Mouse (Mus musculus) testis, postnatal 10 days (tissue): ENCODE data around the gene Ino80.

Experiments used
- DNase-seq: peaks from one replicate; pipeline ENCODE4 v3.0.0; 2021; ENCODE audit warnings: low spot score

Ino80 gene

DNA sequence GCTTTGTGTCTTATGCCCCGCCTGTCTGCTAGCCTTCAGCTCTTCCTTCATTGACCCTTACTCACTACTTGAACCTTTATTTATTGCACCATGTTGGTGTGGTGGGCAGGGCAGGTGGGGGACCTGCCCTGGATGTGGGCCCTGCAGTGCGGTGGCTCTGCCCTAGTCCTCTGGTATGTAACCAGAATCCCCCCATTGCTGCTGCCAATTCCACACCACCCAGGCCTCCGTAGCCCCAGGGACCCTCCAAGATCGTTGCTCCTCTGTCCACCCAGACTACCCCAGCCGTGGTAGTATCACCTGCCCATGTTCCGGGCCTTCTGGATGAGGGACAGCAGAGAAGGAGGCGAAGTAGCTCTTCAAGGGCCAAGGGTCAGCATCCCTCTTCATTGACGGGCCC lies 123.8 kb downstream of the Ino80 start:
- DNase-seq: no peak

DNA sequence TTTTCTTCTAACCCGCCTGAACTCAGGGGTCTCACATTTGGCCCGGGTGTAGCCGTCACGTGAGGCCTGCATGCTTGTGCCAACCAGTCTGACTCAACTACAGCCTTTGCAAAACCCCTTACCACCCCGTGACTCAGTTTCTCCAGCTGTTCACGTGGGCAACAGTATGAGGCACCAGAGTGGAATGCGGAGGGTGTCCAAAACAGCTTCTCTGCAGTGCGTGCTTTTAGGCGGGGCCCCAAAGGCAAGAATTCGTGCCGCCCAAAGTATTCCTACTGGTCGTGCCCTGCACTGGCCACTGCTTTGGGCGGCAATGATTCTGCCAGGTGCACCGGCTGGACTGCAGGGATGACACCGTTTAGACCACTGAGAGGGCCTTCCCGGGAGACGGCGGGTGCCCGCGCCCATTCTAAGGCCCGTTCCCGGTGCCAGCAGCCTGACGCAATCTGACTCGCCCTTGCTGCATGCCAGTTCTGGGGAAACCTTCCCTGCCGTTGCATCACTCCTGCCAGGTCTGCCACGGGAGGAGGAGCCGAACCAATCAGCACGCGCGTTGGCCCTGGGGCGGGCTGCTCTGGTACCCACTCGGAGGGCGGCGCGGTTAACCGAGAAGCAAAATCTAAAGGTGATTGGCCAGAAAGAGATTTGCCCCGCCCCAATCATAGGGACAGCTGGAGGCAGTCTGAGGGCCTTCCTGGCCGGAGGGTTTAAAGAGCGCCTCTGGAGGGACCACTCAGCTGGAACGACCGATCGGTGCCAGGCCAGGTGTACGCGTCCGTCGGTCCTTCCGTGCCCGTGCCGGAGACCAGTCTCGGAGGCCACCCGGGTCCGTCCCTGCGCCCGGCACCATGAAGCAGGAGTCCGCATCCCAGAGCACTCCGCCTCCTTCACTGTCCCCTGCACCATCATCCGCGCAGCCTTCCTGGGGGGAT lies 126.7 kb downstream of the Ino80 start, which contains the start of gene Chac1:
Gene Chac1, plus strand, starts transcription at position 675 of the 932 bp plus-strand sequence.
- DNase-seq: peak; percentile 84

DNA sequence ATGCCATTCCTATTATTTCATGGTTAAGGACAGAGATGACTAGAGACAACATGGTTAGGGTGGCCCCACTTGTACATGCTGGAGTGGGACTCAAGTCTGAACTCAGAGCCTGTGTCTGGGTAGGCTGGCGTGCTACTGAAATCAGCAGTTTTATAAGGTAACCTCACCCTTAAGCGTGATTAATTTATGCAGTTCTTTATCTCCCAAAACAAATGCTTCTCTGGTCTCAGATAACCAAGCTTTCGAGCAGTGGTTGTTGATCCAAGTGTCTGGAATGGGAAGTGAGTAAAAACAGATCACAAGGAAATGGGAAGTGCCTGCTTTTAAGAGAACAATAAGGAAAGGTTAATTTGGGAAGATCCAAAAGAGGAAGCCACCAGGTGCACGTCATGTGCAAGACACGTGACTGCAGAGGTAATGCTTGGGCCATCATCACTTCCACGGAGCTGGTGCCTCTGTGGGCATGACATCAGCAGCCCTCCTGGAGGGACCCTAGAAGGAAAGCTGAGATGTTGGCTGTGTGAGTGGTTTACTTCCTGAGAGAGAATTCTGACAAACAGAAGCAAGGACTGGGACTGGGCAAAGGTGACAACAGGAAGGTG lies 132.8 kb downstream of the Ino80 start:
- no peak for DNase-seq

DNA sequence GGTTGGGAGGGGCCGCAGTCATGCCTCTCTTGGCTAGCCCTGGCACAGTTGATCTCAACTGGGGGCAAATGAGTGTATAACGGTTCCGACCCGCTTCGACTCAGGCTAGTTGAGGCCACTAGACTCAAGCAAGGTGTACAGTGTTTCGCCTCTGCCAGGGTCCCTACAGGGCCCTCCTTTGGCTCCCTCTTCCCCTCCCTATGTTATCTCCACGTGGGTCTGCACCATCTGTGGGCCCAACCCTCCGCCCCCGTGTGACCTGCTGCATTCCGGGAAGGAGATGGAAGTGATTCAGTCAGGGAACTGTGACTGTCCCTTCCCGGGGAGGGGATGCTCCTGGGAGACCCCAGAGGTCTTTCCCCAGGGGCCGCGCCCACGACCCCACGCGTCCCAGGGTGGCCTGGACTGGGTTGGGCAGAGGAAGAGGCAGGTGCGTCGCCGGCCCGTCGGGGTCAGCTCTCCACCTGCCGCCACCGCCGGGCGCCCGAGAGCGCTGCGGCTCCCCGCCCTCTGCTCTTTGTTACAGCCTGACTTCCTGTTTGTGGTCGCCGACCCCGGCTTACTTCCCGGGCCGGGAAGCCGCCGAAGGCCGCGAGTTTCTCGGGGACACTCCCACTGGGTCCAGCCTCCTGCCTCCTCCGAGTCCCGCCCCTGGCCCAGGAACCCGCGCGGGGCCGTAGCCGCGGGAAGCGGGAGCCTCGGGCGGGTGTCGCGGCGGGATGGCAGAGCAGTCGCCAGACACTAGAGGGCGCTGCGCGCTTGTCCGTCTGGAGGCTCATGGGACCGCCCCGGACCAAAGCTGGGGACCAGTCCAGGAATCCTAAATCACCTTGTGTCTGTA lies 139.8 kb downstream of the Ino80 start:
- DNase-seq: peak; percentile 94

DNA sequence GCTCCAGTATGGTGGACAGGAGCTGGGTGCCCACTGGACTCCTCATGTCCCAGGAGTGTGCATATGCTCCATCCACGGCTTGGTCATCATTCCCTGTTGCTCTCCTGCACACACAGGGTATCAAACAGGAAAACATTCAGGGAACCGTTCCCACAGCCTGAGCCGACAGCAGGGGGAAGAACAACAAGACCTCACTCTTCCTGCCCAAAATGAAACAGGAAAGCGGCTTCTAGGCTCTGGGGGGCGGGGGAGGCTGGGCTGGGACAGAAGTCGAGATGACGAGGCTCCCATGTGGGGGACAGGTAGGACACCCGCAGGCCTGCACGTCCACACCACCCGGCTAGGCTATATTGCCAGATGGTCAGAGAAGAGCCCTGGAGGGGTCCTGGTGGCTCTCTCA lies 141.0 kb downstream of the Ino80 start:
- DNase-seq: no peak

DNA sequence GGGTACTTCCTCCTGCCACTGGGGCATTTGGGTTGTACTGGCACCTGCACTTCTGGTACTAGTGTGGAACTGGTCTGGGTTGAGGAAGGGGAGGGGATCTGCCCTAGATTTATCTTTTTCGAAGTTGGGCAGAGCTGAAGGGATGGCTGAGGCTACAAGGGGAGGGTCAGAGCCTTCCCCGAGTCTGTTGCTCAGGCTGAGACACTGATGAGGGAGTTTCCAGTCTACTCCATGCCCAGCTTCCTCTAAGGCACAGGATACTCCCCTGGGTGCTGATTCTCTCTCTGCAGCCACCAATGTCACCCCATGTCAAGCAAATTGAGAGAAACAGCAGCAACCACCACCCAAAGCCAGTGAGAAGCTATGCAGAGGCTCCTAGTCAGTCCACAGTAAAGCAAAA lies 141.5 kb downstream of the Ino80 start:
- no peak for DNase-seq

DNA sequence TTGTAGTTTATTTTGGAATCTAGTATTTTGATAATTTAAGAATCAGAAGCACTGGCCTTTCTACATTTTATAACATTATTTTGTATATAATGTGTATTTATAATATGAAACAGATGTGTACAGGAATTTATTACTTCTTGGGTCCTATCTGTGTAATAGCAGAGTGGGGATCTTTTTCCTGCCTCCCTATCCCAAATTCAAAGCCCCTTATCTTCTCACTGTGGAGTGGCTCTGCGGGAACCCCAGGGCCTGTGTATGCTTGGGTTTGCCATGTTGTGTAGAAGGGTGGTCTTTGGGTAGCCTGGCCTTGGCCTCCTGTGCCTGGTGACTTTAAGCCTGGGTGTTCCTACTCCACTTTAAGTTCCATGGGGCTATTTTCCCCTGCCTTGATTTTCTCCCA lies 142.0 kb downstream of the Ino80 start:
- no peak for DNase-seq

DNA sequence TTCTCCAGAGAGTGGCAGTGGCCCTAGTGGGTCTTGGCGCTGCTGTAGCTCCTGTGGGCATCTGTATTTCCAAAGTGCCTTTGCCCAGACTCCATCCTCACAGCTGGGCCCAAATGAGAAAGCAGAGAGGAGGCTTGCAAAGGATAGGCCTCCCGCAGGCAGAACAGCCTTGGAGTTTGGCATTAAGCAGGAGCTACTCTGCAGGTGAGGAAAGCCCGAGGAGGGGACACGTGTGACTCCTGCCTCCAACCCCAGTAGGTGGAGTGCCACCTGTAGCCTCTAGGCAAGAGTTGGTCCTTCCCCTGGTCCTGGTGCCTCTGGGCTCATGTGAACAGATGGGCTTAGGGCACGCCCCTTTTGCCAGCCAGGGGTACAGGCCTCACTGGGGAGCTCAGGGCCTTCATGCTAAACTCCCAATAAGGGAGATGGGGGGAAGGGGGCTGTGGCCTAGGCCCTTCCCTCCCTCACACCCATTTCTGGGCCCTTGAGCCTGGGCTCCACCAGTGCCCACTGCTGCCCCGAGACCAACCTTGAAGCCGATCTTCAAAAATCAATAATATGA lies 142.4 kb downstream of the Ino80 start:
- DNase-seq: no peak

DNA sequence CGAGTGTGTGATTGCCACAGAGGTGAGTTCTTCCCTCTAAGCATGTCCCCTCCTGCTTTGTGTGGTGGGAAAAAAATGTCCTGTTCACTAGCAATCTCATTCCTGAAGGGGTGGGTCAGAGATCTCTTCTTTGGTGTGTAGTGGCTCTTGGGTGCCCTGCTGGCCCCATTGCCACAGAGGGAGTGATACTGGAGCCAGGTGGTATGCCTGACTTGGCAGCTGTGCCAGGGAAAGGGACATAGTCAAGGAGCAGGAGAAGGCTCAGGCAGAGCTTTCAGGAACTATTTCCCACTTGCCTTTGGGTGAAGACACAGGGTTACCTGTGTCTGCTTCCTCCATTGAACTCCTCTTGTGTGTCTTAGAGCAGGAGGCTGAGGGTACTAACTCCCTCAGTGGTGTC lies 143.4 kb downstream of the Ino80 start:
- no peak for DNase-seq

DNA sequence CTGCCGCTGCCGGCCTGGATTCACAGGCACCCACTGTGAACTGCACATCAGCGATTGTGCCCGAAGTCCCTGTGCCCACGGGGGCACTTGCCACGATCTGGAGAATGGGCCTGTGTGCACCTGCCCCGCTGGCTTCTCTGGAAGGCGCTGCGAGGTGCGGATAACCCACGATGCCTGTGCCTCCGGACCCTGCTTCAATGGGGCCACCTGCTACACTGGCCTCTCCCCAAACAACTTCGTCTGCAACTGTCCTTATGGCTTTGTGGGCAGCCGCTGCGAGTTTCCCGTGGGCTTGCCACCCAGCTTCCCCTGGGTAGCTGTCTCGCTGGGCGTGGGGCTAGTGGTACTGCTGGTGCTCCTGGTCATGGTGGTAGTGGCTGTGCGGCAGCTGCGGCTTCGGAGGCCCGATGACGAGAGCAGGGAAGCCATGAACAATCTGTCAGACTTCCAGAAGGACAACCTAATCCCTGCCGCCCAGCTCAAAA lies 145.3 kb downstream of the Ino80 start:
- no peak for DNase-seq

DNA sequence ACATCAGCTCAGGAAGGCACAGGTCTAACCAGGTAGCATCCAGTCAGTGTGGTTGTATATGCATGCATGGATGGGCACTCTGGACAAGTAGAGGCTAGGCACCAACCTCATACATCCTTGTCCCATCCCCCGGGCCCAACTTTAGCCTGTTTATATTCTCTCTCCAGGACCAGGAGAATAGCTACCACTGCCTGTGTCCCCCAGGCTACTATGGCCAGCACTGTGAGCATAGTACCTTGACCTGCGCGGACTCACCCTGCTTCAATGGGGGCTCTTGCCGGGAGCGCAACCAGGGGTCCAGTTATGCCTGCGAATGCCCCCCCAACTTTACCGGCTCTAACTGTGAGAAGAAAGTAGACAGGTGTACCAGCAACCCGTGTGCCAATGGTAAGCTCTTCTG lies 146.7 kb downstream of the Ino80 start:
- no peak for DNase-seq

DNA sequence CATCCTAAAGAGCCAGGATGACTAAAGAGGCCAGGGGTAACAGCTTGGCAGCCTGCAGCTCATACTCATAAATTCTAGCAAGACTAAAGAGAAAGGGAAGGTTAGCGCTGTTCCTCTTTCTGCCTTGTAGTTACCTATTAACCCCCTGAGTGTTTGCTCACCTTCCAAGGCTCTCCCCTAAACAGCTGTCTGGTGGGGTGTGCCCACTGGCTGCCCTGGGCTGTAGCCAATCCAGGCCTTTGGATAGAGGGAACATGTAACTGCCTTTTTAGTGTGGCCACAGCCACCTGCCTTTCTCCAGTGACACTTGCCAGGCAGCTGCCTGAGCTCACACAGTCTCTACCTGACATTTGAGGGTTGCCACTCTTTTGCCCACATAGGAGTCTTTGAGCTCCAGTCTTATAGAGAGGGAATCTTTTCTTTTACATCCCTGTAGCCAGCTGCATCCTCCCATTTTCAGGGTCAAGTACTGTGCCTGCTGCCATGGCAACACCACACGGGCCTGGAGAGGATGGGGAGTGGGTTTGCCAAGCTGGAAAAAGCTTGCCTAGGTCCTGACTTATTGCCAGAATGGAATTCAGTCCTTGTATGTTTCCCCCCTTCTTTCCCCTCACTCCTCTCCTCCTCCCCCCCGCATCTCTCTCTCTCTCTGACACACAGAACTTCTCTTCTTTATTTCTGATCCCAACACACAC lies 148.2 kb downstream of the Ino80 start:
- DNase-seq: no peak

DNA sequence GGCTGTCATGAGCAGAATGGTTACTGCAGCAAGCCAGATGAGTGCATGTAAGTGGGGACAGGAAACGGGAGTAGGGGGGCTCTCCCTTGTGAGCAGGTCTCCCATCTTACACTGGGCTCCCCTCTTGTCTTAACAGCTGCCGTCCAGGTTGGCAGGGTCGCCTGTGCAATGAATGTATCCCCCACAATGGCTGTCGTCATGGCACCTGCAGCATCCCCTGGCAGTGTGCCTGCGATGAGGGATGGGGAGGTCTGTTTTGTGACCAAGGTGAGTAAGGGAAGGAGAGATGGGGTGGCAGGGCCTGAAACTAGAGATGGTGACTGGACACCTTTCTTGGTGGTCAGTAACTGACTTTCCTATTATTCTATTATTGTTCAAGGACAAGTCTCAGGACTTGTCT lies 148.9 kb downstream of the Ino80 start:
- no peak for DNase-seq

DNA sequence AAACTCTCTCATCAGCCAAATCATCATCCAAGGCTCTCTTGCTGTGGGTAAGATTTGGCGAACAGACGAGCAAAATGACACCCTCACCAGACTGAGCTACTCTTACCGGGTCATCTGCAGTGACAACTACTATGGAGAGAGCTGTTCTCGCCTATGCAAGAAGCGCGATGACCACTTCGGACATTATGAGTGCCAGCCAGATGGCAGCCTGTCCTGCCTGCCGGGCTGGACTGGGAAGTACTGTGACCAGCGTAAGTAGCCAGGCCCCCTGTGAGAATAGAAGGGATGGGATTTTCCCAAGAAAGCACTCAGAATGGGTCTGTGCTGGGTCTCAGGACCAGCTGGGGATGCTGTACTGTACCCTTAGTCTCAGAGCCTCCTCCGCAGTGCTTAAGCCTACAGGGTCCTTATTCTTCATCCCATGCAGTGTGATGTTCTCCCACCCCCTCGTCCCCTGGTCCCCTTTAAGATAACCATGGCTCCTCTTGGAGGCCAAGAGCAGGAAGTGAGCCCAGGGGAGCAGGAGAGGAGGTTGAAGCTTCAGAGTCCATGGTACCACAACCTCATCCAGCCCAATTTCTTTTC lies 149.5 kb downstream of the Ino80 start:
- DNase-seq: no peak

DNA sequence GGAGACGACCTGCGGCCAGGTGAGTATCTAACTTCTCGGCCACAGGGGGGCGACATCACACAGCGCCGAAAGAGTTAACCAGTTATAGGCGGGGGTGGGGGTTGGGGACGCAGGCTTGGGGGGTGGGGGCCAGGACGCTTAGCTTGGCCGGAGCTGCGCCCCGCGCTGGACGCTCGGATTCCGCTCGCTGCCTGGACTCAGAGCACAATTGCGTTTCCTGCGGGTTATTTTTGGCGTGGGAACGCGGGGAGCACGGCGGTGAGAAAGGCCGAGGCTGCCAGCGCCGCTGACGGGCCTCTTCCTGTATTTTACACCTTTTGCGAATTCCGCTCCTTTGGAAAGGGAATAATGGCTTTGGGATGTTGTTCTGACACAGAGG lies 150.4 kb downstream of the Ino80 start:
- no peak for DNase-seq

DNA sequence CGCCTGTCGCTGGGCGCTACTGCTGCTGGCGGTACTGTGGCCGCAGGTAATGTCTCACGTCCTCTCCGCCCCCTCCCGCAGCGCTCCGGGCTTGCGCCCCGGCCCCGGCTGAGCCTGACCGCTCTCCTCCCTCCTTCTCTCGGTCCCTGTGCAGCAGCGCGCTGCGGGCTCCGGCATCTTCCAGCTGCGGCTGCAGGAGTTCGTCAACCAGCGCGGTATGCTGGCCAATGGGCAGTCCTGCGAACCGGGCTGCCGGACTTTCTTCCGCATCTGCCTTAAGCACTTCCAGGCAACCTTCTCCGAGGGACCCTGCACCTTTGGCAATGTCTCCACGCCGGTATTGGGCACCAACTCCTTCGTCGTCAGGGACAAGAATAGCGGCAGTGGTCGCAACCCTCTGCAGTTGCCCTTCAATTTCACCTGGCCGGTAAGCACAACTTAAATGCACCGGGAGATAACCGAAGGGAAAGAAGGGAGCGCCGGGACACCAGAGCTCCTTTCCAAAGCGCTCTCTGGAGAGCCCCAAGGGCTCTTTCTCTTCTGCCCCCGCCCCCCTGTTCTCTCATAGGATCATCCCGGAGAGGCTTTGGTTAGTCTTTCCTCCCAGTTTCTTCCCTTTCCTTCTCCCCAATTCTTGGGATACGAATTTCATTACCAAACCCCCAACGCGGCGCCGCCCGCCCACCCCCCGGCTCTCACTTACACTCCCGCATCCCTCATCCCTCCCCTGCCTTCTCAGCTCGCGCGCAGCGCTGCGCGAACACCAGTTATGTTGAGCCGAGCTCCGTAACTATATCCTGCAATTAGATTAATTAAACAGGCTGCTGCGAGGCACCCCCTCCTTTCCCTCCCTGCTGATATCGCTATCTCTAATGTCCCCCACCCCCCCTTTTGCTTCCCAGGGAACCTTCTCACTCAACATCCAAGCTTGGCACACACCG lies 151.1 kb downstream of the Ino80 start:
- DNase-seq: no peak

DNA sequence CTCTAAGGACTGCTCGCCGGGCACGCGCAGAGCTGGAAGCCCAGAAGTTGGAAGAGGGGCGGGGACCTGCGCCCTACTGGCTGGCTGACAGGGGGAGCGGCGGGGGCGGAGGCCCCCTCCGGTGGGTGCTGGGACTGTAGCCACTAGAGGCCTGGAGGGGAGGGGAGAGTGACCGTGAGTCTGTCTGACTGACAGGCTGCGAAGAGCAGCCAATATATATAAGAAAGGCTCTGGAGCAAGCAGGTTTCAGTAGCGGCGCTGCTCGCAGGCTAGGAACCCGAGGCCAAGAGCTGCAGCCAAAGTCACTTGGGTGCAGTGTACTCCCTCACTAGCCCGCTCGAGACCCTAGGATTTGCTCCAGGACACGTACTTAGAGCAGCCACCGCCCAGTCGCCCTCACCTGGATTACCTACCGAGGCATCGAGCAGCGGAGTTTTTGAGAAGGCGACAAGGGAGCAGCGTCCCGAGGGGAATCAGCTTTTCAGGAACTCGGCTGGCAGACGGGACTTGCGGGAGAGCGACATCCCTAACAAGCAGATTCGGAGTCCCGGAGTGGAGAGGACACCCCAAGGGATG lies 151.8 kb downstream of the Ino80 start, which contains the start of gene Dll4:
Gene Dll4, plus strand, starts transcription at position 217 of the 576 bp plus-strand sequence.
- DNase-seq: no peak

DNA sequence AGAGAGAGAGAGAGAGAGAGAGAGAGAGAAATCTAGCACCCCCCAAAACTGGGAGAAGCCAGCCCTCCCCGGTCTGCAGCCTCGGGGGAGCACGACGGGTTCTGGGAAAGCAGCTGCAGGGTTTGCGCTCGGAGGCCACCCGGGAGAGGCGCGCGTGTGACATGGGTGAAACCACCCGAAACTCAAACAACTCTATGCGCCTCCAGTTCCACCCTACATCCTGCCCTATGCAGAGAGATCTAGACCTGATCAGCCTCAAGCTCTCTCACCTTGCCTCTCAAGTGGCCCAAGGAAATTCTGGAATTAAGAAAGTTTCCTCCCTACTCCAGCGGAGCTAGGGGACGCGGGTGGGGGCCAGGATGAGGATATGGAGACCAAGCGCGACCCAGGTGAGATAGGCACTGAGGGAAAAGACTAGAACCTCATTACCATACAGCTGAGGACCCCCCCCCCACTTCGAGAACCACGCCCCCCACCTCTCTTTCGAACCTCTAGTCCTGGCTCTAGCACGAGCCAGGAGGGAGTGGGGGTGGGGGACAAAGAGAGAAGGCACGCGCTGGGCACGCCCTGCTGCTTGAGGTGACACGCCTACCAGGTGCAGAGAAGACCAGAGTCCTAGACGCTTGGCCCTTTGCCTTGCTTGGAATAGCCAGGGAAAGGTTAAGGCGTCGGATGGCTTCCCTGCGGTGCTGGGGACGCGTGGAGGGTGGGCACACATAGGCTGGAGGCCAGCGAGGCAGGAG lies 152.7 kb downstream of the Ino80 start:
- DNase-seq: no peak
